Mouse (Mus musculus) MEL (cell line): Measurements from ENCODE around the gene Habp4. TPM values are rescaled to one million over a fixed set of nuclear protein-coding genes. Genes with fewer than 3 reads are reported as not detected.

Source experiments
- DNase-seq: peaks from one replicate; pipeline ENCODE4 v3.0.0; 2011; ENCODE audit warnings: low read depth, low spot score
- H3K27ac ChIP-seq: 2 replicates; pipeline ENCODE4 v1.5.1; 2012; ENCODE audit warnings: low read depth, mild to moderate bottlenecking, control low read depth, low read length, moderate library complexity; ENCODE audit not compliant: control insufficient read depth
- H3K27me3 ChIP-seq, 2 experiments: fragments of 150-350 bp in 1 of 2; sonication (generic) in 1 of 2; 2 replicates each; pipeline ENCODE4 v1.6.1; 2012; ENCODE audit warnings: low read length in 2 of 2, mild to moderate bottlenecking in 2 of 2, improper control_type of control experiment in 1 of 2, moderate library complexity in 1 of 2; ENCODE audit not compliant: insufficient read depth in 2 of 2, control insufficient read depth in 1 of 2
- H3K36me3 ChIP-seq, 2 experiments: 2 replicates each; pipeline ENCODE4 v1.6.1; 2012 to 2014; ENCODE audit warnings: low read length in 2 of 2, improper control_type of control experiment in 1 of 2, inconsistent platforms in 1 of 2, mild to moderate bottlenecking in 1 of 2; ENCODE audit not compliant: insufficient read depth in 2 of 2, control insufficient read depth in 1 of 2
- H3K4me1 ChIP-seq, 2 experiments: fragments of 150-350 bp in 1 of 2; sonication (generic) in 1 of 2; 2 replicates each; pipeline ENCODE4 v1.6.1; 2012; ENCODE audit warnings: low read length in 2 of 2, improper control_type of control experiment in 1 of 2, mild to moderate bottlenecking in 1 of 2; ENCODE audit not compliant: insufficient read depth in 2 of 2, control insufficient read depth in 1 of 2
- H3K4me3 ChIP-seq, 2 experiments: fragments of 150-350 bp in 1 of 2; sonication (generic) in 1 of 2; 2 replicates each; pipeline ENCODE4 v1.5.1; 2012; ENCODE audit warnings: low read depth in 2 of 2, low read length in 2 of 2, mild to moderate bottlenecking in 2 of 2, moderate library complexity in 2 of 2, control low read depth in 1 of 2, improper control_type of control experiment in 1 of 2; ENCODE audit not compliant: control insufficient read depth in 1 of 2, insufficient read depth in 1 of 2
- H3K79me2 ChIP-seq: 2 replicates; pipeline ENCODE4 v1.6.1; 2012; ENCODE audit warnings: mild to moderate bottlenecking, low read length, moderate library complexity; ENCODE audit not compliant: control insufficient read depth, poor library complexity, insufficient read depth
- H3K9ac ChIP-seq: 2 replicates; pipeline ENCODE4 v1.6.1; 2012; ENCODE audit warnings: low read depth, mild to moderate bottlenecking, control low read depth, low read length, moderate library complexity; ENCODE audit not compliant: control insufficient read depth, poor library complexity, severe bottlenecking
- H3K9me3 ChIP-seq: fragments of 150-350 bp; sonication (generic); replicated peaks from 2 replicates; pipeline ENCODE4 v1.6.1; 2012; ENCODE audit warnings: mild to moderate bottlenecking, low read length, improper control_type of control experiment, moderate library complexity; ENCODE audit not compliant: insufficient read depth
- BHLHE40 ChIP-seq: IDR thresholded peaks from 2 replicates; pipeline ENCODE4 v1.6.1; 2012; ENCODE audit warnings: low read depth, mild to moderate bottlenecking, inconsistent platforms, low read length, improper control_type of control experiment, borderline replicate concordance
- CHD2 ChIP-seq: IDR thresholded peaks from 2 replicates; pipeline ENCODE4 v1.6.1; 2011; ENCODE audit warnings: low read length, improper control_type of control experiment
- CTCF ChIP-seq, 3 experiments: IDR thresholded peaks in 2 of 3; conservative IDR thresholded peaks in 1 of 3; 2 replicates each; pipeline ENCODE4 v1.5.1; 2011 to 2012; ENCODE audit warnings: low read length in 3 of 3, low read depth in 2 of 3, mild to moderate bottlenecking in 2 of 3, improper control_type of control experiment in 1 of 3, inconsistent platforms in 1 of 3, mixed read lengths in 1 of 3, moderate library complexity in 1 of 3; ENCODE audit not compliant: control insufficient read depth in 1 of 3, insufficient read depth in 1 of 3, poor library complexity in 1 of 3, severe bottlenecking in 1 of 3
- E2F4 ChIP-seq: IDR thresholded peaks from 2 replicates; pipeline ENCODE4 v1.6.1; 2011; ENCODE audit warnings: low read depth, low read length, improper control_type of control experiment, borderline replicate concordance
- GABPA ChIP-seq: IDR thresholded peaks from 2 replicates; pipeline ENCODE4 v1.6.1; 2012; ENCODE audit warnings: low read depth, mild to moderate bottlenecking, inconsistent platforms, low read length, improper control_type of control experiment, moderate library complexity
- HCFC1 ChIP-seq: IDR thresholded peaks from 2 replicates; pipeline ENCODE4 v1.6.1; 2012; ENCODE audit warnings: low read depth, mild to moderate bottlenecking, inconsistent platforms, low read length, improper control_type of control experiment, moderate library complexity
- JUND ChIP-seq: IDR thresholded peaks from 2 replicates; pipeline ENCODE4 v1.6.1; 2011; ENCODE audit warnings: low read depth, mild to moderate bottlenecking, improper control_type of control experiment, low read length
- MAFK ChIP-seq: IDR thresholded peaks from 2 replicates; pipeline ENCODE4 v1.6.1; 2011; ENCODE audit warnings: low read depth, mild to moderate bottlenecking, low read length, improper control_type of control experiment, borderline replicate concordance
- MAX ChIP-seq: IDR thresholded peaks from 2 replicates; pipeline ENCODE4 v1.6.1; 2011; ENCODE audit warnings: low read length, improper control_type of control experiment
- MAZ ChIP-seq: IDR thresholded peaks from 2 replicates; pipeline ENCODE4 v1.6.1; 2012; ENCODE audit warnings: low read depth, mild to moderate bottlenecking, inconsistent platforms, low read length, improper control_type of control experiment
- MEF2A ChIP-seq: IDR thresholded peaks from 2 replicates; pipeline ENCODE4 v1.6.1; 2014; ENCODE audit warnings: low read depth, mild to moderate bottlenecking, inconsistent platforms, low read length, improper control_type of control experiment; ENCODE audit not compliant: poor library complexity, insufficient replicate concordance, severe bottlenecking; ENCODE audit errors: extremely low read depth
- MYB ChIP-seq: IDR thresholded peaks from 2 replicates; pipeline ENCODE4 v1.6.1; 2011; ENCODE audit warnings: mild to moderate bottlenecking, low read depth, low read length, improper control_type of control experiment
- MYC ChIP-seq: IDR thresholded peaks from 2 replicates; pipeline ENCODE4 v1.6.1; 2011; ENCODE audit warnings: low read depth, mild to moderate bottlenecking, low read length, improper control_type of control experiment, moderate library complexity
- NELFE ChIP-seq: IDR thresholded peaks from 2 replicates; pipeline ENCODE4 v1.6.1; 2011; ENCODE audit warnings: low read depth, low read length, improper control_type of control experiment
- NRF1 ChIP-seq: IDR thresholded peaks from 2 replicates; pipeline ENCODE4 v1.6.1; 2014; ENCODE audit warnings: low read depth, mild to moderate bottlenecking, inconsistent platforms, low read length, improper control_type of control experiment, moderate library complexity; ENCODE audit not compliant: poor library complexity, insufficient read depth, severe bottlenecking
- POLR2A ChIP-seq, 2 experiments: IDR thresholded peaks; 2 replicates each; pipeline ENCODE4 v1.6.1; 2011 to 2012; ENCODE audit warnings: low read length in 2 of 2, mild to moderate bottlenecking in 2 of 2, control low read depth in 1 of 2, improper control_type of control experiment in 1 of 2, low read depth in 1 of 2, moderate library complexity in 1 of 2; ENCODE audit not compliant: control insufficient read depth in 1 of 2, insufficient read depth in 1 of 2, poor library complexity in 1 of 2
- POLR2AphosphoS5 ChIP-seq: IDR thresholded peaks from 2 replicates; pipeline ENCODE4 v1.6.1; 2012; ENCODE audit warnings: low read depth, borderline replicate concordance, mild to moderate bottlenecking, inconsistent platforms, low read length, moderate library complexity, mixed read lengths
- RAD21 ChIP-seq: IDR thresholded peaks from 2 replicates; pipeline ENCODE4 v1.6.1; 2011; ENCODE audit warnings: mild to moderate bottlenecking, low read depth, low read length, improper control_type of control experiment
- RCOR1 ChIP-seq: IDR thresholded peaks from 2 replicates; pipeline ENCODE4 v1.6.1; 2012; ENCODE audit warnings: low read depth, mild to moderate bottlenecking, inconsistent platforms, low read length, improper control_type of control experiment
- SIN3A ChIP-seq: IDR thresholded peaks from 2 replicates; pipeline ENCODE4 v1.6.1; 2012; ENCODE audit warnings: low read length, improper control_type of control experiment, inconsistent platforms
- TAL1 ChIP-seq: IDR thresholded peaks from 2 replicates; pipeline ENCODE4 v1.6.1; 2012; ENCODE audit warnings: mild to moderate bottlenecking, inconsistent platforms, low read length, moderate library complexity, mixed read lengths
- TCF12 ChIP-seq: IDR thresholded peaks from 2 replicates; pipeline ENCODE4 v1.6.1; 2014; ENCODE audit warnings: low read depth, mild to moderate bottlenecking, inconsistent platforms, low read length, improper control_type of control experiment, moderate library complexity
- UBTF ChIP-seq: IDR thresholded peaks from 2 replicates; pipeline ENCODE4 v1.6.1; 2012; ENCODE audit warnings: low read depth, mild to moderate bottlenecking, inconsistent platforms, low read length, improper control_type of control experiment, moderate library complexity, borderline replicate concordance; ENCODE audit not compliant: insufficient read depth
- USF1 ChIP-seq: IDR thresholded peaks from 2 replicates; pipeline ENCODE4 v1.6.1; 2014; ENCODE audit warnings: low read depth, mild to moderate bottlenecking, inconsistent platforms, low read length, improper control_type of control experiment, moderate library complexity
- USF2 ChIP-seq, 2 experiments: IDR thresholded peaks; 2 replicates each; pipeline ENCODE4 v1.6.1; 2011 to 2012; ENCODE audit warnings: improper control_type of control experiment in 2 of 2, low read length in 2 of 2, borderline replicate concordance in 1 of 2, inconsistent platforms in 1 of 2, low read depth in 1 of 2, mild to moderate bottlenecking in 1 of 2; ENCODE audit not compliant: insufficient read depth in 1 of 2
- ZC3H11A ChIP-seq: IDR thresholded peaks from 2 replicates; pipeline ENCODE4 v1.6.1; 2012; ENCODE audit warnings: low read depth, mild to moderate bottlenecking, inconsistent platforms, low read length, improper control_type of control experiment
- ZKSCAN1 ChIP-seq: IDR thresholded peaks from 2 replicates; pipeline ENCODE4 v1.6.1; 2012; ENCODE audit warnings: low read depth, mild to moderate bottlenecking, inconsistent platforms, low read length, improper control_type of control experiment, moderate library complexity
- ZNF384 ChIP-seq: IDR thresholded peaks from 2 replicates; pipeline ENCODE4 v1.6.1; 2012; ENCODE audit warnings: low read depth, mild to moderate bottlenecking, inconsistent platforms, low read length, improper control_type of control experiment
- polyA plus RNA-seq, 2 experiments: library from polyadenylated mRNA; stranded (reverse) in 1 of 2; unstranded in 1 of 2; fragments of >175 nt in 1 of 2; fragments of >200 nt in 1 of 2; gene quantifications; 2 replicates each; pipeline versions ENCODE4 v1.2.1 to v1.2.4; 2012; ENCODE audit warnings: low replicate concordance in 2 of 2, low read depth in 1 of 2; ENCODE audit not compliant: insufficient read length in 2 of 2, insufficient read depth in 1 of 2, missing spikeins in 1 of 2
- total RNA-seq: library from RNA; depleted of rRNA; stranded (reverse); fragments of 300-350 nt; gene quantifications from 2 replicates; pipeline ENCODE4 v1.2.3, GENCODE M21; 2012

Habp4 gene
- total and polyA plus RNA-seq, 3 experiments = 4.4 to 19.8 TPM; not detected in 1

GRCm38 (mm10) chr13:64235062-64235715, 73.6 kb downstream of the Habp4 start:
- no peak overlapping the region for H3K27ac ChIP-seq
- no peak for DNase-seq

GRCm38 (mm10) chr13:64235777-64236176, 74.2 kb downstream of the Habp4 start:
- Histone ChIP-seq H3K79me2 (no peaks in the 10 kb centered on the region), H3K27me3 (no peaks in the 10 kb centered on the region), H3K4me3 (no peak overlapping the region), H3K27ac (no peak overlapping the region), H3K4me1 (peaks cover 3 to 10% of the 10 kb centered on the region in 2 experiments; a peak in 3 of 4 replicates), H3K9ac (no peak overlapping the region), H3K9me3 (no peaks in the 10 kb centered on the region), H3K36me3 (peaks cover 0 to 26% of the 10 kb centered on the region in 2 experiments)
- no peak for DNase-seq
- TF ChIP-seq POLR2AphosphoS5 = no peak
- TF ChIP-seq E2F4 = no peak
- TF ChIP-seq JUND = no peak
- no peak for TF ChIP-seq MEF2A
- no peak for TF ChIP-seq TCF12
- TF ChIP-seq SIN3A = no peak
- no peak for TF ChIP-seq TAL1
- TF ChIP-seq CTCF (IDR thresholded peaks at IDR 0.05 in 2 of 3, conservative IDR thresholded peaks at IDR 0.05 in 1 of 3; ENCODE audit: control insufficient read depth in 1 of 3, insufficient read depth in 1 of 3, low read depth in 2 of 3, low read length in 3 of 3, poor library complexity in 1 of 3, severe bottlenecking in 1 of 3) = no peak
- no peak for TF ChIP-seq HCFC1
- no peak for TF ChIP-seq MAFK
- no peak for TF ChIP-seq USF2 (IDR thresholded peaks at IDR 0.05; ENCODE audit: borderline replicate concordance in 1 of 2, insufficient read depth in 1 of 2, low read depth in 1 of 2, low read length in 2 of 2)
- TF ChIP-seq ZKSCAN1 = no peak
- TF ChIP-seq ZNF384 = no peak
- no peak for TF ChIP-seq MAZ

More at GRCm38 (mm10) chr13:64235062-64235715, 73.6 kb downstream of the Habp4 start:
- Histone ChIP-seq H3K4me1 (peaks cover 3 to 10% of the 10 kb centered on the region in 2 experiments; a peak in 3 of 4 replicates), H3K4me3 (no peak overlapping the region), H3K36me3 (peaks cover 0 to 23% of the 10 kb centered on the region in 2 experiments), H3K79me2 (no peaks in the 10 kb centered on the region), H3K9me3 (no peaks in the 10 kb centered on the region), H3K27me3 (no peaks in the 10 kb centered on the region), H3K9ac (no peak overlapping the region)
- no peak for TF ChIP-seq USF1
- TF ChIP-seq ZC3H11A = no peak
- TF ChIP-seq UBTF = no peak
- TF ChIP-seq RAD21 = no peak
- no peak for TF ChIP-seq MAZ
- no peak for TF ChIP-seq NRF1
- no peak for TF ChIP-seq ZNF384
- TF ChIP-seq CTCF (IDR thresholded peaks at IDR 0.05 in 2 of 3, conservative IDR thresholded peaks at IDR 0.05 in 1 of 3; ENCODE audit: control insufficient read depth in 1 of 3, insufficient read depth in 1 of 3, low read depth in 2 of 3, low read length in 3 of 3, poor library complexity in 1 of 3, severe bottlenecking in 1 of 3) = no peak
- no peak for TF ChIP-seq MYB
- no peak for TF ChIP-seq BHLHE40
- TF ChIP-seq HCFC1 = no peak
- no peak for TF ChIP-seq MYC
- TF ChIP-seq POLR2A (IDR thresholded peaks at IDR 0.05; ENCODE audit: control insufficient read depth in 1 of 2, insufficient read depth in 1 of 2, low read depth in 1 of 2, low read length in 2 of 2, poor library complexity in 1 of 2) = no peak
- TF ChIP-seq RCOR1 = no peak
- no peak for TF ChIP-seq GABPA
- no peak for TF ChIP-seq POLR2AphosphoS5
- TF ChIP-seq MAX = no peak
- TF ChIP-seq NELFE = no peak
- no peak for TF ChIP-seq CHD2
